Mouse (Mus musculus) embryonic fibroblast, embryonic 13.5 days (primary cell): ENCODE measurements around the gene Zfp146.

ENCODE experiments used
- CTCF ChIP-seq: IDR thresholded peaks from 2 replicates; pipeline ENCODE4 v1.5.1; 2011; ENCODE audit warnings: mild to moderate bottlenecking, control low read depth, low read length, moderate library complexity, borderline replicate concordance; ENCODE audit not compliant: insufficient read depth
- POLR2A ChIP-seq: IDR thresholded peaks from 2 replicates; pipeline ENCODE4 v1.6.1; 2011; ENCODE audit warnings: low read depth, mild to moderate bottlenecking, control low read depth, low read length, moderate library complexity

DNA sequence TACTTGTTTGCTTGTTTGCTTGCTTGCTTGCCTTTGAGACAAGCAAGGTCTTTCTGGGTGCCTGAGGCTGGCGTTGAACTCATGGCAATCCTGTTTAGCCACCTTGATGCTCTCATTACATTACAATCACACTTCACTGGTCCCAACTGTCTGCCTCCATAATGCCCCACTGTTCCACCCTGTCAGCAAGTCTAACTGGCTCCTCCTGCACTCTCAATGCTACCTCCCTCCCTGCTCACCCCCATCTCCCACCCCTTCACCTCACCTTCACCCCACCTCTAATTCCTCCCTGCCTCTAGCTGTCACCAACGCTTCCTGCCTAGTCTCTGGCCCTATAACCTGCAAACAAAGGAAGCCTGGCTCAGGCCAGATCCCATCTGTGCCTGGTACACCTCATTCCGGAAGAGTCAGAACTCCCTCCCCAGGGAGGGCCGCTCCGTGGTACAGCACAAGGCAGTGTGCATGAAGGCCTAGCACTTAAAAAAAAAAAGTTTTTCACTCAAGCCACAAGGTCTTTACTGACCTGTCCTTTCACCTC lies 28.1 kb upstream of the Zfp146 start:
- TF ChIP-seq CTCF (no peak), POLR2A (no peak)
